Mouse (Mus musculus) midbrain, embryonic 14.5 days (tissue): ENCODE measurements around the gene Rnd1. TPM values are rescaled to one million over a fixed set of nuclear protein-coding genes. Genes with fewer than 3 reads are reported as not detected.
A peak's percentile ranks its signal among the peaks of the same experiment; 100 is the strongest.

Experiments
- ATAC-seq: fragments of 200-750 bp; cut with Nextera tagmentation; 2 replicates; pipeline ENCODE4 v1.8.0; 2017; ENCODE audit warnings: moderate number of reproducible peaks, moderate library complexity; ENCODE audit not compliant: low FRiP score, low TSS enrichment
- DNase-seq: peaks from one replicate; pipeline ENCODE4 v3.0.0-alpha.2; 2015
- H3K27ac ChIP-seq: fragments of 300-500 bp; sonication (generic); replicated peaks from 2 replicates; pipeline ENCODE4 v1.5.1; 2014; ENCODE audit warnings: mild to moderate bottlenecking, low read depth, low read length, moderate library complexity
- H3K27me3 ChIP-seq: fragments of 300-500 bp; sonication (generic); 2 replicates; pipeline ENCODE4 v1.6.1; 2014; ENCODE audit warnings: low read length, control low read depth, mixed read lengths; ENCODE audit not compliant: control insufficient read depth, insufficient read depth
- H3K36me3 ChIP-seq: fragments of 300-500 bp; sonication (generic); 2 replicates; pipeline ENCODE4 v1.6.1; 2014; ENCODE audit warnings: low read length, control low read depth; ENCODE audit not compliant: control insufficient read depth, insufficient read depth
- H3K4me1 ChIP-seq: fragments of 300-500 bp; sonication (generic); 2 replicates; pipeline ENCODE4 v1.6.1; 2014; ENCODE audit warnings: mild to moderate bottlenecking, antibody characterized with exemption, low read length, control low read depth; ENCODE audit not compliant: control insufficient read depth, insufficient read depth
- H3K4me2 ChIP-seq: fragments of 300-500 bp; sonication (generic); 2 replicates; pipeline ENCODE4 v1.6.1; 2014; ENCODE audit warnings: mild to moderate bottlenecking, low read length, moderate library complexity
- H3K4me3 ChIP-seq: fragments of 300-500 bp; sonication (generic); replicated peaks from 2 replicates; pipeline ENCODE4 v1.5.1; 2014; ENCODE audit warnings: low read depth, low read length
- H3K9ac ChIP-seq: fragments of 300-500 bp; sonication (generic); replicated peaks from 2 replicates; pipeline ENCODE4 v1.6.1; 2014; ENCODE audit warnings: mild to moderate bottlenecking, low read length, moderate library complexity
- H3K9me3 ChIP-seq: fragments of 300-500 bp; sonication (generic); 2 replicates; pipeline ENCODE4 v1.6.1; 2016; ENCODE audit warnings: low read length, control low read depth, mixed read lengths; ENCODE audit not compliant: control insufficient read depth
- WGBS: fragments of 180-500 bp; shearing (Covaris S2); extraction: QIAGEN DNeasy Blood & Tissue Kit; methylation state at CpG from one replicate; pipeline ENCODE4 v1.1.7; 2014; 5-methylcytosine and 5-hydroxymethylcytosine counted together
- polyA plus RNA-seq: library from polyadenylated mRNA; unstranded; fragments of >200 nt; fragmentation: Nextera tagmentation; extraction: Ambion mirVana; gene quantifications from 2 replicates; pipeline ENCODE4 v1.2.1, GENCODE M21; 2014

Rnd1 gene
- polyA plus RNA-seq, 1 experiment from 2014 or later, result 7.4 TPM

DNA sequence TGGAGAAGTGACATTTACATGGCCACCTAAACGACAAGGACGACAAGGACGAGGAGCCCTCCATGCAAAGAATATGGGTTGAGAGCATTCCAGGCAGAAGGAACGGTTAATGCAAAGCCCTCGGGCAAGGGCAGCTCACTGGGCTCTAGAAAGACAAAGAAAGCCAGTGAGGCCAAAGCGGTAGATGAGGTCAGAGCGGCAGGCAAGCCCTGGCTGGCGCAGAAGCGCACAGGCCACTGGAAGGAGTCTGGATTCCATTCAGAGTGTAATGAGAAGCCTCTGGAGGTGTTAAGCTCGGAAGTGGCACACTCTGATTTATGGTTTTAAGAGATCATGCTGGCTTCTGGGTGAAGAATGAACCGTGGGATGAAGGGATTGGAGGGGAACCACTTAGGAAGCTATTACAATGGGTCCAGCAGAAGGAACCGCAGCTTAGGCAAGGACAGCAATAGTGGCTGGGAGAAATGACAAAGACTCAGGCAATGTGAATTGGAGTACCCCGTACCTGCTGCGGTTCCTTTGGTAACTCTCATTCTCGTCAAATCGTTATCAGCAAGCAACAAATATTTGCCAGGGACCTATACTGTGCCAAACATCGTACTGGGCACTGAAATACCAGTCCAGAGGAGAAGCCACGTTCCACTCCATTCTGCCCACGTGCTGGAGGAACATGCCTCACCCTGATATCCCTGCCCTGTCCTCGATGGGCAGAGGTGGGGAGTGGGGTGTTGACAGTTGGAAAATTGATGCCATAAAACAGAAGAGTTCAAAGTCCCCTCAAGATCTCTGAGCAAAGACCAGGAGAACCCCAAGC, 60.7 kb downstream of the Rnd1 start:
- Histone ChIP-seq H3K36me3 (no peaks in the 10 kb centered on the region), H3K4me3 (no peak overlapping the region), H3K9me3 (no peaks in the 10 kb centered on the region), H3K4me2 (no peak overlapping the region), H3K27ac (no peak overlapping the region), H3K4me1 (0 out of 2 replicates have a peak, but pooled peaks cover 4% of the 10 kb centered on the region), H3K27me3 (0 out of 2 replicates have a peak, but pooled peaks cover 5% of the 10 kb centered on the region), H3K9ac (no peak overlapping the region)
- WGBS, result 46% methylated on average over 20 of the region's 20 CpGs
- DNase-seq, result no peak
- ATAC-seq, result no peak

DNA sequence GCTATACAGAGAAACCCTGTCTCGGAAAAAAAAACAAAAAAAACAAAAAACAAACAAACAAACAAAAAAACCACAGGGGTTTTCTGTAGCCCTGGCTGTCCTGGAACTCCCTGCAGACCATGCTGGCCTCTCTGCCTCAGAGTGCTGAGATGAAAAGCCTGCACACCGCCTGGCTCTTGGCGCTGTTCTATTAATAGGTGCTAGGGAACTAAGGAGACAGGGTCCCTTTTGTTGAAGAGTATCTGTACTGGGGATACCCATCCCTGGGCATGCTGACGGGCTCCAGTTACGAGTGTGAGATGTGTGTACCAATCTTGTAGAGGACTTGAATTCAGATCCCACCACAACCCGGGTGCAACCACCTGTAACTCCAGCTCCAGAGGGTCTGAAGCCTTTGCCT, 61.5 kb downstream of the Rnd1 start:
- Histone ChIP-seq H3K4me3 (no peak overlapping the region), H3K9me3 (no peaks in the 10 kb centered on the region), H3K36me3 (no peaks in the 10 kb centered on the region), H3K27me3 (0 out of 2 replicates have a peak, but pooled peaks cover 5% of the 10 kb centered on the region), H3K4me2 (no peak overlapping the region), H3K9ac (no peak overlapping the region), H3K27ac (no peak overlapping the region), H3K4me1 (0 out of 2 replicates have a peak, but pooled peaks cover 4% of the 10 kb centered on the region)
- no peak for DNase-seq
- no peak for ATAC-seq
- WGBS, result 74% methylated on average over 6 of the region's 6 CpGs

DNA sequence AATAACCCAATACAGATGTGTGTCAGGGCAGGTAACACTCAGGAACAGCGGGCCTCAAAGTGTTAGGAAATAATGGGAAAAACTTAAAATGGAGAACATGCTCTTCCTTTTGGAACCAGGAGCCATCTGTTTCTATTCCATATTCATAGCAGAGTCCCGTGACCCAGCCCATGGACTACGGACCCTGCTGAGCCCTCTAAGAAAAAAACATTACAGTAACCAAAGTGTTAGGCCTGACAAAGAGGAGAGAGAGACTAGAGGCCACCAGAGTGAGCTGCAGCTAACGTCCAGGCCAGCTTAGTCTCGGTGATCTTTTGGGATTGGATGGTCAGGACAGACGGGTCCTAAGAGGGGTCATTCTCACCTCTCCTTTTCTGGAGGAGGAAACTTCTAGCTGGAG, 62.3 kb downstream of the Rnd1 start:
- H3K27me3 ChIP-seq, result 0 out of 2 replicates have a peak, but pooled peaks cover 5% of the 10 kb centered on the region
- no peak overlapping the region for H3K27ac ChIP-seq
- no peaks in the 10 kb centered on the region for H3K36me3 ChIP-seq
- ATAC-seq, result no peak
- DNase-seq, result no peak
- H3K9me3 ChIP-seq, result no peaks in the 10 kb centered on the region
- no peak overlapping the region for H3K9ac ChIP-seq
- WGBS, result 34% methylated on average over 6 of the region's 6 CpGs
- 0 out of 2 replicates have a peak, but pooled peaks cover 4% of the 10 kb centered on the region for H3K4me1 ChIP-seq
- no peak overlapping the region for H3K4me3 ChIP-seq
- no peak overlapping the region for H3K4me2 ChIP-seq

DNA sequence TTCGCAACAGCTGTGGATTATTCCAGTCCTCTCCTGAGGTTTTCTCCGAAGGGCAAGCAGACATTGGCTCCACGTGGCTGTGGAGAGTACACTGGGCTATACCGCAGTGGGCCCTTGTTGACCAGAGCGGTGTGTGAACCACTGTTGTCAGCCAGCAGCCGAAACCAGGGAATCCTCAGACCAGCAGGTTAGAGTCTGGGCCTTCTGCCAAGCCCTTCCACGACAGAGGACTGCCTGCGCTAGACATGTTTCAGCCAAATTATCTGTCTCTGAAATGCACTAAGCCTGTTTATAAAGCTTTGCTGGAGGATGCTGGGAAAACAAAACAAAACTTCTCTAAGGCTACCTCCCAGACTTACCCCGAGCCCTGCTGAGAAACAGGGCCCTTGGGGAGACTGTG, 62.7 kb downstream of the Rnd1 start:
- H3K9me3 ChIP-seq, result no peaks in the 10 kb centered on the region
- H3K9ac ChIP-seq, result no peak overlapping the region; the same call in 1 of the 2 replicates
- 0 out of 2 replicates have a peak, but pooled peaks cover 5% of the 10 kb centered on the region for H3K27me3 ChIP-seq
- H3K4me1 ChIP-seq, result 0 out of 2 replicates have a peak, but pooled peaks cover 4% of the 10 kb centered on the region
- ATAC-seq (no peak), DNase-seq (peak; percentile 62)
- H3K36me3 ChIP-seq, result no peaks in the 10 kb centered on the region
- H3K4me3 ChIP-seq, result no peak overlapping the region
- no peak overlapping the region for H3K4me2 ChIP-seq
- no peak overlapping the region for H3K27ac ChIP-seq
- WGBS, result 36% methylated on average over 9 of the region's 9 CpGs

Other genes starting within 250 kb of the Rnd1 start
- gene Olfr282, start 246.2 kb downstream of the Rnd1 start, polyA plus RNA-seq, result not detected in 2 replicates
- not detected in 2 replicates for gene Olfr281, start 224.9 kb downstream of the Rnd1 start, polyA plus RNA-seq
- not detected in 2 replicates for gene OR5BS1P, start 207.6 kb downstream of the Rnd1 start, polyA plus RNA-seq
- not detected in 2 replicates for gene Lalba, start 194.7 kb downstream of the Rnd1 start, polyA plus RNA-seq
- gene Olfr279, start 185.1 kb downstream of the Rnd1 start, polyA plus RNA-seq, result not detected in 2 replicates
- 125 TPM in 2 replicates for gene Kansl2, start 143.2 kb downstream of the Rnd1 start, polyA plus RNA-seq
- 59.7 and 65.8 TPM in 2 replicates for gene Ccnt1, start 106.5 kb downstream of the Rnd1 start, polyA plus RNA-seq
- gene 4930415O20Rik, start 106.5 kb downstream of the Rnd1 start, polyA plus RNA-seq, result 0.58 TPM in 1 of 2 replicates, not detected in the other
- gene Adcy6, start 67.4 kb downstream of the Rnd1 start, polyA plus RNA-seq, result 9.6 and 12.2 TPM in 2 replicates
- 130 and 136 TPM in 2 replicates for gene Cacnb3, start 46.6 kb downstream of the Rnd1 start, polyA plus RNA-seq
- gene Ddx23, start 14.6 kb downstream of the Rnd1 start, polyA plus RNA-seq, result 17.7 and 24.9 TPM in 2 replicates
- gene Ccdc65, start 30.7 kb upstream of the Rnd1 start, polyA plus RNA-seq, result 5.7 and 6.3 TPM in 2 replicates
- 1.7 and 3.8 TPM in 2 replicates for gene Fkbp11, start 50.7 kb upstream of the Rnd1 start, polyA plus RNA-seq
- 57.5 and 63.3 TPM in 2 replicates for gene Arf3, start 85.8 kb upstream of the Rnd1 start, polyA plus RNA-seq
- gene Wnt10b, start 100.7 kb upstream of the Rnd1 start, polyA plus RNA-seq, result not detected in 2 replicates
- gene Wnt1, start 112.4 kb upstream of the Rnd1 start, polyA plus RNA-seq, result 1.3 and 4.1 TPM in 2 replicates
- gene Ddn, start 132.0 kb upstream of the Rnd1 start, polyA plus RNA-seq, result 0.57 and 0.66 TPM in 2 replicates
- 56.5 and 72.8 TPM in 2 replicates for gene Prkag1, start 154.1 kb upstream of the Rnd1 start, polyA plus RNA-seq
- 13.6 and 16.0 TPM in 2 replicates for gene Kmt2d, start 193.7 kb upstream of the Rnd1 start, polyA plus RNA-seq
- 23.7 and 31.9 TPM in 2 replicates for gene Rhebl1, start 217.1 kb upstream of the Rnd1 start, polyA plus RNA-seq
- gene Dhh, start 221.1 kb upstream of the Rnd1 start, polyA plus RNA-seq, result 0.36 and 0.57 TPM in 2 replicates
- 11.2 and 19.4 TPM in 2 replicates for gene Lmbr1l, start 240.8 kb upstream of the Rnd1 start, polyA plus RNA-seq